Mouse (Mus musculus): ENCODE measurements around the gene 4930402H24Rik. TPM values are rescaled to one million over a fixed set of nuclear protein-coding genes. Genes with fewer than 3 reads are reported as not detected.

The 4930402H24Rik gene
- polyA plus RNA-seq, 1 experiment: 82.2 TPM

- no peak for DNase-seq (ENCODE audit: low read depth)
- TF ChIP-seq CTCF (IDR thresholded peaks at IDR 0.05; ENCODE audit: borderline replicate concordance, extremely low read depth, insufficient read depth, insufficient read length) (no peak), POLR2A (IDR thresholded peaks at IDR 0.05; ENCODE audit: borderline replicate concordance, extremely low read depth, insufficient read depth, insufficient read length, poor library complexity, severe bottlenecking) (no peak)
Observed at GRCm38 (mm10) chr2:130760876-130761275, 145.3 kb downstream of the 4930402H24Rik start.

GRCm38 (mm10) chr2:130755061-130755607 lies 151.1 kb downstream of the 4930402H24Rik start:
- TF ChIP-seq POLR2A (IDR thresholded peaks at IDR 0.05; ENCODE audit: borderline replicate concordance, extremely low read depth, insufficient read depth, insufficient read length, poor library complexity, severe bottlenecking) (no peak), CTCF (IDR thresholded peaks at IDR 0.05; ENCODE audit: borderline replicate concordance, extremely low read depth, insufficient read depth, insufficient read length) (no peak)
- no peak for DNase-seq (ENCODE audit: low read depth)

- no peak for TF ChIP-seq CTCF (IDR thresholded peaks at IDR 0.05; ENCODE audit: borderline replicate concordance, extremely low read depth, insufficient read depth, insufficient read length)
- TF ChIP-seq POLR2A (IDR thresholded peaks at IDR 0.05; ENCODE audit: borderline replicate concordance, extremely low read depth, insufficient read depth, insufficient read length, poor library complexity, severe bottlenecking): no peak
- no peak for DNase-seq (ENCODE audit: low read depth)
Observed at GRCm38 (mm10) chr2:130754596-130754995, 151.6 kb downstream of the 4930402H24Rik start.

- TF ChIP-seq CTCF (IDR thresholded peaks at IDR 0.05; ENCODE audit: borderline replicate concordance, extremely low read depth, insufficient read depth, insufficient read length) (no peak), POLR2A (IDR thresholded peaks at IDR 0.05; ENCODE audit: borderline replicate concordance, extremely low read depth, insufficient read depth, insufficient read length, poor library complexity, severe bottlenecking) (no peak)
- DNase-seq (ENCODE audit: low read depth): no peak
Observed at GRCm38 (mm10) chr2:130750449-130750848, 155.8 kb downstream of the 4930402H24Rik start.

- TF ChIP-seq CTCF (IDR thresholded peaks at IDR 0.05; ENCODE audit: borderline replicate concordance, extremely low read depth, insufficient read depth, insufficient read length): no peak
- TF ChIP-seq POLR2A (IDR thresholded peaks at IDR 0.05; ENCODE audit: borderline replicate concordance, extremely low read depth, insufficient read depth, insufficient read length, poor library complexity, severe bottlenecking): no peak
- peak; percentile 61 for DNase-seq (ENCODE audit: low read depth)
Observed at GRCm38 (mm10) chr2:130749708-130750107, 156.5 kb downstream of the 4930402H24Rik start.

- TF ChIP-seq CTCF (IDR thresholded peaks at IDR 0.05; ENCODE audit: borderline replicate concordance, extremely low read depth, insufficient read depth, insufficient read length) (peak; percentile 14; the same call in 1 of the 2 replicates), POLR2A (IDR thresholded peaks at IDR 0.05; ENCODE audit: borderline replicate concordance, extremely low read depth, insufficient read depth, insufficient read length, poor library complexity, severe bottlenecking) (no peak)
- DNase-seq (ENCODE audit: low read depth): no peak
Observed at GRCm38 (mm10) chr2:130743576-130743975, 162.6 kb downstream of the 4930402H24Rik start.

- TF ChIP-seq CTCF (IDR thresholded peaks at IDR 0.05; ENCODE audit: borderline replicate concordance, extremely low read depth, insufficient read depth, insufficient read length): no peak
- TF ChIP-seq POLR2A (IDR thresholded peaks at IDR 0.05; ENCODE audit: borderline replicate concordance, extremely low read depth, insufficient read depth, insufficient read length, poor library complexity, severe bottlenecking): no peak
- DNase-seq (ENCODE audit: low read depth): no peak
Observed at GRCm38 (mm10) chr2:130740096-130740495, 166.1 kb downstream of the 4930402H24Rik start.

GRCm38 (mm10) chr2:130738019-130738418 lies 168.2 kb downstream of the 4930402H24Rik start:
- TF ChIP-seq CTCF (IDR thresholded peaks at IDR 0.05; ENCODE audit: borderline replicate concordance, extremely low read depth, insufficient read depth, insufficient read length) (no peak), POLR2A (IDR thresholded peaks at IDR 0.05; ENCODE audit: borderline replicate concordance, extremely low read depth, insufficient read depth, insufficient read length, poor library complexity, severe bottlenecking) (no peak)
- DNase-seq (ENCODE audit: low read depth): no peak

GRCm38 (mm10) chr2:130735281-130735680 lies 170.9 kb downstream of the 4930402H24Rik start:
- TF ChIP-seq CTCF (IDR thresholded peaks at IDR 0.05; ENCODE audit: borderline replicate concordance, extremely low read depth, insufficient read depth, insufficient read length) (no peak), POLR2A (IDR thresholded peaks at IDR 0.05; ENCODE audit: borderline replicate concordance, extremely low read depth, insufficient read depth, insufficient read length, poor library complexity, severe bottlenecking) (no peak)
- DNase-seq (ENCODE audit: low read depth): no peak

- DNase-seq (ENCODE audit: low read depth): no peak
- TF ChIP-seq CTCF (IDR thresholded peaks at IDR 0.05; ENCODE audit: borderline replicate concordance, extremely low read depth, insufficient read depth, insufficient read length) (no peak), POLR2A (IDR thresholded peaks at IDR 0.05; ENCODE audit: borderline replicate concordance, extremely low read depth, insufficient read depth, insufficient read length, poor library complexity, severe bottlenecking) (no peak)
Observed at GRCm38 (mm10) chr2:130733444-130733843, 172.8 kb downstream of the 4930402H24Rik start.

GRCm38 (mm10) chr2:130731855-130732254 lies 174.4 kb downstream of the 4930402H24Rik start:
- no peak for DNase-seq (ENCODE audit: low read depth)
- TF ChIP-seq POLR2A (IDR thresholded peaks at IDR 0.05; ENCODE audit: borderline replicate concordance, extremely low read depth, insufficient read depth, insufficient read length, poor library complexity, severe bottlenecking) (no peak), CTCF (IDR thresholded peaks at IDR 0.05; ENCODE audit: borderline replicate concordance, extremely low read depth, insufficient read depth, insufficient read length) (no peak)

- TF ChIP-seq CTCF (IDR thresholded peaks at IDR 0.05; ENCODE audit: borderline replicate concordance, extremely low read depth, insufficient read depth, insufficient read length): no peak
- TF ChIP-seq POLR2A (IDR thresholded peaks at IDR 0.05; ENCODE audit: borderline replicate concordance, extremely low read depth, insufficient read depth, insufficient read length, poor library complexity, severe bottlenecking): no peak
- no peak for DNase-seq (ENCODE audit: low read depth)
Observed at GRCm38 (mm10) chr2:130730746-130731145, 175.5 kb downstream of the 4930402H24Rik start.
